Mouse (Mus musculus) lung, embryonic 16.5 days (tissue): Measurements from ENCODE around the gene Snx25. TPM values are rescaled to one million over a fixed set of nuclear protein-coding genes. Genes with fewer than 3 reads are reported as not detected.

Experiments
- ATAC-seq: fragments of 200-750 bp; cut with Nextera tagmentation; 2 replicates; pipeline ENCODE4 v1.8.0; 2017; ENCODE audit warnings: low read depth, mild to moderate bottlenecking, moderate library complexity
- H3K27ac ChIP-seq: fragments of 300-500 bp; sonication (generic); 2 replicates; pipeline ENCODE4 v1.5.1; 2014; ENCODE audit warnings: mild to moderate bottlenecking, control low read depth, low read length
- H3K27me3 ChIP-seq: fragments of 300-500 bp; sonication (generic); 2 replicates; pipeline ENCODE4 v1.6.1; 2014; ENCODE audit warnings: low read depth, low read length, mixed read lengths; ENCODE audit not compliant: control insufficient read depth, insufficient read depth
- H3K36me3 ChIP-seq: fragments of 300-500 bp; sonication (generic); 2 replicates; pipeline ENCODE4 v1.6.1; 2014; ENCODE audit warnings: low read length; ENCODE audit not compliant: control insufficient read depth, insufficient read depth
- H3K4me1 ChIP-seq: fragments of 300-500 bp; sonication (generic); replicated peaks from 2 replicates; pipeline ENCODE4 v1.6.1; 2014; ENCODE audit warnings: low read length, mixed read lengths; ENCODE audit not compliant: control insufficient read depth, insufficient read depth
- H3K4me2 ChIP-seq: fragments of 300-500 bp; sonication (generic); 2 replicates; pipeline ENCODE4 v1.6.1; 2014; ENCODE audit warnings: low read depth, low read length, control low read depth
- H3K4me3 ChIP-seq: fragments of 300-500 bp; sonication (generic); 2 replicates; pipeline ENCODE4 v1.5.1; 2014; ENCODE audit warnings: mild to moderate bottlenecking, low read length, control low read depth
- H3K9ac ChIP-seq: fragments of 300-500 bp; sonication (generic); 2 replicates; pipeline ENCODE4 v1.6.1; 2014; ENCODE audit warnings: low read length, control low read depth
- H3K9me3 ChIP-seq: fragments of 300-500 bp; sonication (generic); 2 replicates; pipeline ENCODE4 v1.6.1; 2016; ENCODE audit warnings: low read length; ENCODE audit not compliant: control insufficient read depth
- WGBS: fragments of 180-500 bp; shearing (Covaris S2); extraction: QIAGEN DNeasy Blood & Tissue Kit; methylation state at CpG from one replicate; pipeline ENCODE4 v1.1.7; 2014; 5-methylcytosine and 5-hydroxymethylcytosine counted together
- polyA plus RNA-seq: library from polyadenylated mRNA; unstranded; fragments of >200 nt; fragmentation: Nextera tagmentation; extraction: Ambion mirVana; gene quantifications from 2 replicates; pipeline ENCODE4 v1.2.1, GENCODE M21; 2015

The Snx25 gene
- polyA plus RNA-seq, 1 experiment from 2014 or later: 9.4 TPM

DNA sequence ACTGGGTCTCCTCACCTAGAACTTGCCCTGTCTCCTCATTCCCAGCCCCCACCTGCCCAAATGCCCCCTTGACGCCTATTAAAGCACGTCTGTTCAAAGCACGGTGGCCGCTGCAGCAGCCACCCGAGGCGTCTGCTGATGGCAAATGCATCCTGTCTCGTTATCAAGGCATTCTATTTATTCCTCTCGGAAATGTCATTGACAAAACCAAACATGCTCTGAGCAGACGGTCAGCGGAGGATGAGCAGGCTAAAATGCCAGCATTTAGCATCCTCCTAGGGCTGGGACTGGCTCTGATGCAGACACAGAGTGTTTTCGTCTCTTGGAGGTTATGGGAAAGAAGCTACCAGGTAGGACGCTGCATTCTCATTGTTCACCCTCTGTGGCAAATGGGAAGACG, 111.7 kb downstream of the Snx25 start:
- Histone ChIP-seq H3K4me1 (no peaks in the 10 kb centered on the region), H3K9me3 (no peaks in the 10 kb centered on the region), H3K9ac (no peak overlapping the region), H3K4me2 (no peak overlapping the region), H3K27me3 (no peaks in the 10 kb centered on the region), H3K36me3 (peaks cover 7% of the 10 kb centered on the region), H3K27ac (no peak overlapping the region), H3K4me3 (no peak overlapping the region)
- no peak for ATAC-seq
- WGBS: 60% methylated on average over 13 of the region's 13 CpGs

DNA sequence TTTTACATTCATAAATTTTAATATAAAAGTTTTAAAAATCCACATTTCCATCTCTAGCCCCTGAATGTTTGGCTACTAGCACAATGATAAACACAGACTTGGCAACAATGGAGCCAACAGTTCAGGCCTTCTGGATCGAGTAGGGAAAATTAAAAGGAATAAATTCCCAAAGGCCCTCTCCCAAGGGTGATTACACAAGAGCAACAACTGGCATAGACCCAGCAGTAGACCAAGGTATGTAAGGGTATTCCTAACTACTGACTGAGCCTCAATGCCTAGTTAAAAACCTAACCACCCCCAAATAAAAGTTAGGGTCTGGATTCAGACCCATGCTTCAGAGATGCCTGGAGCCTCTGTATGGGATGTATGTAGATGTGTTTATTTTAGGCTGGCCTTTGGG, 112.3 kb downstream of the Snx25 start:
- Histone ChIP-seq H3K4me2 (no peak overlapping the region), H3K9ac (no peak overlapping the region), H3K9me3 (no peaks in the 10 kb centered on the region), H3K27ac (no peak overlapping the region), H3K4me1 (no peaks in the 10 kb centered on the region), H3K27me3 (no peaks in the 10 kb centered on the region), H3K36me3 (peaks cover 5% of the 10 kb centered on the region), H3K4me3 (no peak overlapping the region)
- WGBS: 41% methylated on average over 1 of the region's 1 CpGs
- ATAC-seq: no peak

DNA sequence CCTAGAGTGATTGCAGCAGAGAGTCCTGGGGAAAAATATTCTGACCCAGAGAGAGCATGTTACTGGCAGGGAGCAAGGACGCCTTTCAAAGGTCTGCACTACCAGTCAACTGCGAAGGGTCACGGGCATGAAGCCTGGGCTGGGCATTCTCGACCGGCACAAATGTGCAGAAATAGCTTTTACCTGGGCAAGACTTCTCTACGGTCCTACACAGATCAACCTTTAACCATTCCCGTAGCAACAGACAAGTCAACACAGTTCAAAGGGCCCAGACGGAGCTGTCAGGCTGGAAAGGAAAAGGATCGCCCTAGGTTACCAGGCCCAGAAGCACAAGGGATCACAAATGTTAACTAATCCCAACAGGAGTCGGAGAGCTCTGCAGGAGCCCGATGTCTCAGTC, 115.7 kb downstream of the Snx25 start:
- Histone ChIP-seq H3K27me3 (no peaks in the 10 kb centered on the region), H3K4me3 (no peak overlapping the region), H3K27ac (no peak overlapping the region), H3K9ac (no peak overlapping the region), H3K9me3 (no peaks in the 10 kb centered on the region), H3K4me2 (no peak overlapping the region), H3K4me1 (no peaks in the 10 kb centered on the region), H3K36me3 (peaks cover 7% of the 10 kb centered on the region)
- 74% methylated on average over 11 of the region's 11 CpGs for WGBS
- ATAC-seq: no peak

DNA sequence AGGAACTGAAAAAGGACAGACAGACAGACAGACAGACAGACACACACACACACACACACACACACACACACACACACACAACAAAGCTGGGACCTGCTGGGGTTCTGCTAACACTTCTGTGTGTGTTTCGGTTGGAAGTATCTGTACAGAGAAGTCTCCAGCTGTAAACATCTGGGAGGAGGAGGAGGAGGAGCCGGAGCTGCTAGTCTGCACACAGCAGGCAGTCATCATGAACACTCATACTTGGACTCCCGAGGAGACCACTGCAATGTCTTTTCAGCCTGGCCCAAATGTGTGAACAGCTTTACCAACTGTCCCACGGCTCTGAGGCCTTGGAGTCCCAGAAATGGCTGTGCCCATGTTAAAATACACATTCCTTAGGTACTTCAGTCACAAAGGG, 127.6 kb downstream of the Snx25 start:
- Histone ChIP-seq H3K9me3 (no peaks in the 10 kb centered on the region), H3K4me3 (no peak overlapping the region), H3K9ac (no peak overlapping the region), H3K27ac (peak overlapping the region; percentile 73), H3K27me3 (no peaks in the 10 kb centered on the region), H3K36me3 (no peaks in the 10 kb centered on the region), H3K4me2 (no peak overlapping the region), H3K4me1 (0 out of 2 replicates have a peak, but pooled peaks cover 4% of the 10 kb centered on the region)
- peak; percentile 99 for ATAC-seq
- WGBS: 29% methylated on average over 4 of the region's 4 CpGs

DNA sequence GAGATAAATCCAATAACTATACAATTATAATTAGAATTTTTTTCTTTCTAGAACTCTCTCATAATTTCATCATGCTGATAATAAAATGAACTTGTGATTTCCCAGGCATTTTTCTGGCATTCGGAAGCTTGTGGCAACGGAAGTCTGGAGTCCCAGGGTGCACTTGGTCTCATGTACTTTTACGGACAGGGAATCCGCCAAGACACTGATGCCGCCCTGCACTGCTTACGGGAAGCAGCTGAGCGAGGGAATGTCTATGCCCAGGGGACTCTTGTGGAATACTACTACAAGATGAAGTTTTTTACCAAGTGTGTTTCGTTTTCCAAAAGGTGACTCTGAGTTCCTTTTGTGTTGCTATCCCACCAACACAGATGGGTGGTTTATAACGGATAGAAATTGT, 129.2 kb downstream of the Snx25 start:
- WGBS: 89% methylated on average over 9 of the region's 9 CpGs
- H3K27ac ChIP-seq: no peak overlapping the region
- H3K36me3 ChIP-seq: no peaks in the 10 kb centered on the region
- no peak overlapping the region for H3K4me3 ChIP-seq
- no peak for ATAC-seq
- H3K4me1 ChIP-seq: 0 out of 2 replicates have a peak, but pooled peaks cover 4% of the 10 kb centered on the region
- H3K27me3 ChIP-seq: no peaks in the 10 kb centered on the region
- H3K9me3 ChIP-seq: no peaks in the 10 kb centered on the region
- H3K9ac ChIP-seq: no peak overlapping the region
- H3K4me2 ChIP-seq: no peak overlapping the region

DNA sequence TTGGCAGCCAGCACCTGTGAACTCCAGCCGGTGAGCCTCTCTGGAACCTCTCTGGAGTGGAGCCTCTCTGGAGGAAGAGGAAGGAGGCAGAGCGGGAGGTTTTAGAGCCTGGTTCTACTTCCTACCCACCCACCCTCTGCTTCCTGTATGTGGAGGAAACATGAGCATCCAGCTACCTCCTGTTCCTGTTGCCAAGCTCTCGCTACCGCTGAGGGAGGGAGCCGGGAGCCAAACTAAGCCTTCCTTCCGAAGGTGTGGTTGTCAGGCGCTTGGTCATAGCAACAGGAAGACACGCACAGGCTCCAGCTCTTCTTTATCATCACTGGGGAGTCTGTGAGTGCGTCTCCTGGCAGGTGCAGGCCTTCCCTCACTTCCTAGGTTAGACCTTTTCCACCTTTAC, 129.8 kb downstream of the Snx25 start:
- no peaks in the 10 kb centered on the region for H3K27me3 ChIP-seq
- H3K27ac ChIP-seq: no peak overlapping the region
- H3K4me2 ChIP-seq: no peak overlapping the region
- H3K4me3 ChIP-seq: no peak overlapping the region
- no peaks in the 10 kb centered on the region for H3K9me3 ChIP-seq
- H3K4me1 ChIP-seq: 0 out of 2 replicates have a peak, but pooled peaks cover 4% of the 10 kb centered on the region
- no peaks in the 10 kb centered on the region for H3K36me3 ChIP-seq
- WGBS: 72% methylated on average over 9 of the region's 9 CpGs
- H3K9ac ChIP-seq: no peak overlapping the region
- ATAC-seq: no peak

DNA sequence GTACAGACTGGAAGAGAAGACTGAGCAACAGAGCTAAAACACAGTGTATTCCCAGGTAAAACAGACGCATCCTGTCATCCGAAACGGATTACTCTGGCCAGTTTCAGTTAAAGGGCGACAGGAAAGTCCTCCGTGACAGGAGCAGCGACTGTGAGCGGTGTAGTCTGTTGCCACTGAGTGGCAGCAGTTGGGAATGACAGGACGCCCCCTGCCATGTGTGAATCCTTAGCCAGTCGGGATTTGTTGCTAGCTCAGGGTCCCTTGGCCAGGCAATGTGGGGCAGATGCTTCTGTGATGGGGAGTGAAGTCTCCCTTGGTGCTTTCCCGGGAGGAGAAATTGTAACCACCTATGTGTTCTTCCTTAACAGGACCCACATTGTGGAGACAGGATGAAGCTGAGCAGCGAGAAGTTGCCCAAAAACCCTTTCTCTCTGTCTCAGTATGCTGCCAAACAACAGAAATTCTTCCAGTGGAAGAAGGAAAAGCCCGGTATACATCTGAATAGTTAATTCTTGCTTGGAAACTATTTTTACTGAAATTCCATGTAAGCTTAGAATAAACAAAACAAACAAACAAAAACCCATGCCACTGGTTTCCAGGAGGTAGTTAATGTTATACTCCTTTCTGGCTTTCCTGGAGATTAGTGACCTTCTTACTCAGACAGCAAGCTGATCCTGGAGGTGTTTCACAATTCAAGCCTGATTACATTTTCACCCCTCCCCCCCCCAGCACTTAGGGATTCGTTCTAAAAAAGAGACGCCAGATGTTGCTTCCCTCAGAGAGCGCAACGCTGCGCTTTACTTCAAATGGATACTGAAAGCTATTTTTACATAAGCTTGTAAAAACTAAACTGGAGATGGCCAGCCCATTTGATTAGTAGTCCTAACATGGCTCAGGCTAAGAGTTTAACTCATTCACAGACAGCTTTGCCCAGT, 140.9 kb downstream of the Snx25 start:
- H3K4me3 ChIP-seq: peak overlapping the region; percentile 18
- H3K9ac ChIP-seq: peak overlapping the region; percentile 44
- peak overlapping the region; percentile 48 for H3K27ac ChIP-seq
- ATAC-seq: peak; percentile 83
- H3K4me1 ChIP-seq: peaks cover 8% of the 10 kb centered on the region
- peak overlapping the region; percentile 36 for H3K4me2 ChIP-seq
- no peaks in the 10 kb centered on the region for H3K36me3 ChIP-seq
- H3K27me3 ChIP-seq: no peaks in the 10 kb centered on the region
- 11% methylated on average over 17 of the region's 17 CpGs for WGBS
- no peaks in the 10 kb centered on the region for H3K9me3 ChIP-seq

DNA sequence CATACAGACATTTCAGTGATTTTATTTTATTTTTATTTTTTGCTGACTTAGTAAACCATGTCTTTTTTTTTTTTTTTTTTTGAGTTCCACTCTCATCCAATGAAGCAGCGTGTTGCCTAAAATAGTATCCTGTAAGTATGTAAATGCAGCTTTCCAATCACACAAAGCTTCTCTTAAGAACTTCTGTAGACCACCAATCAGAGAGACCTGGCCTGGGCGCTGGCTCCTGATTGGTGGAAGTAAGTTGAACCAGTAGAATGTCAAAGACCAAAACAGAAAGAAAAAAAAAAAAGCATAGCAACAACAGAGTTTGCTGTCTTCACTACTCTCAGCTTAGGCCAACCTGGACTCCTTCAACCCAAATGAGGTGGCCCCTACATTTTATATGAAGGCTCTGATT, 141.7 kb downstream of the Snx25 start:
- ATAC-seq: peak; percentile 73
- 66% methylated on average over 2 of the region's 2 CpGs for WGBS
- Histone ChIP-seq H3K4me3 (peak overlapping the region; percentile 16; the same call in 1 of the 2 replicates), H3K9me3 (no peaks in the 10 kb centered on the region), H3K27me3 (no peaks in the 10 kb centered on the region), H3K4me1 (peaks cover 8% of the 10 kb centered on the region), H3K4me2 (peak overlapping the region; percentile 36), H3K27ac (peak overlapping the region; percentile 48), H3K36me3 (no peaks in the 10 kb centered on the region), H3K9ac (no peak overlapping the region)

DNA sequence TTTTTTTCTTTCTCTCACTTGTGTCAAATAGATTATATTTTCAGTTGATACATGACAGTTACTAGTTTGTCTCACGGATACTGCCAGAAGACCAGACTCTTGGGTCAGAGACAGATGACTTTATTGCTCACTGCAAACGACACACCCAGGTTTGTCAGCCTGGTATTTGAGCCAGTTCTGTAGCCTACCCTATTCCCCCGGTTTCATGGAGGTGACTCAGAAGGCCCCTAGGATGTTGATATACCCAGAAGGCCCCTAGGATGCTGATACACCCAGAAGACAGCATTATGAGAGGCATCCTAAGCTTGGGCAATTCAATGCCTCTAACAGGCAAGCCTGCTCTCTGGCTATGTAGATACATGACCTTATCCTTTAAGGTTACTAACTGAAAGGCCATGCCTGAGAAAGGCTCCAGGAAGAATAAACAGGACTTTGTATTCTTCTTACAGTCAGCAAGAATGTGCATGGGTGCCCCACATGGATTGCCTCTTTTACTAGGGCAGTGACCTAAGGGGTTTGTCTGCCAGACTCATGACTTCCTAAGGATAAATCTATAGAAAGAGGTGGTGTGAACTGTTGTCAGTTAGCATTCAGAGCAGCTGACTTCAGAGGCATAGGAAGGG, 144.8 kb downstream of the Snx25 start:
- WGBS: 67% methylated on average over 3 of the region's 3 CpGs

More for the DNA sequence above, 144.8 kb downstream of the Snx25 start:
- no peak overlapping the region for H3K4me3 ChIP-seq
- peaks cover 8% of the 10 kb centered on the region for H3K4me1 ChIP-seq
- ATAC-seq: no peak
- H3K27me3 ChIP-seq: no peaks in the 10 kb centered on the region
- no peaks in the 10 kb centered on the region for H3K36me3 ChIP-seq
- H3K27ac ChIP-seq: no peak overlapping the region
- no peak overlapping the region for H3K4me2 ChIP-seq
- H3K9ac ChIP-seq: no peak overlapping the region
- no peaks in the 10 kb centered on the region for H3K9me3 ChIP-seq
